Mouse (Mus musculus): ENCODE measurements around the gene Tmem106a.
"Not testable (repeated sequence)": the region's sequence is repeated elsewhere in the genome, so short reads cannot be mapped to it uniquely, and the experiment has no call there.

The Tmem106a gene

GRCm38 (mm10) chr11:101582054-101583035 lies at the start of gene Tmem106a:
Tmem106a (plus strand) TSS chr11:101582242.
- DNase-seq (ENCODE audit: low read depth, low spot score), result peak; percentile 82

GRCm38 (mm10) chr11:101543533-101543932 lies 38.5 kb upstream of the Tmem106a start:
- DNase-seq (ENCODE audit: low read depth, low spot score), result peak; percentile 22

- no peak for DNase-seq (ENCODE audit: low read depth, low spot score)
Observed at GRCm38 (mm10) chr11:101544132-101544531, 37.9 kb upstream of the Tmem106a start.

- no peak for DNase-seq (ENCODE audit: low read depth, low spot score)
Observed at GRCm38 (mm10) chr11:101548526-101548925, 33.5 kb upstream of the Tmem106a start.

- DNase-seq (ENCODE audit: low read depth, low spot score), result peak; percentile 97
Observed at GRCm38 (mm10) chr11:101551751-101552475, 30.1 kb upstream of the Tmem106a start, which contains the start of the genes Brca1 and Nbr1. Brca1 (minus strand) TSS chr11:101551955. Nbr1 (plus strand) TSS chr11:101552149.

- peak; percentile 98 for DNase-seq (ENCODE audit: low read depth, low spot score)
Observed at GRCm38 (mm10) chr11:101552476-101553300, 29.4 kb upstream of the Tmem106a start.

- peak; percentile 27 for DNase-seq (ENCODE audit: low read depth, low spot score)
Observed at GRCm38 (mm10) chr11:101553354-101553930, 28.6 kb upstream of the Tmem106a start.

- no peak for DNase-seq (ENCODE audit: low read depth, low spot score)
Observed at GRCm38 (mm10) chr11:101556541-101556940, 25.5 kb upstream of the Tmem106a start.

GRCm38 (mm10) chr11:101556954-101557353 lies 25.1 kb upstream of the Tmem106a start:
- DNase-seq (ENCODE audit: low read depth, low spot score), result no peak

- DNase-seq (ENCODE audit: low read depth, low spot score), result peak; percentile 86
Observed at GRCm38 (mm10) chr11:101562391-101562790, 19.7 kb upstream of the Tmem106a start.

GRCm38 (mm10) chr11:101568421-101568820 lies 13.6 kb upstream of the Tmem106a start:
- DNase-seq (ENCODE audit: low read depth, low spot score), result no peak

GRCm38 (mm10) chr11:101576116-101576515 lies 5.9 kb upstream of the Tmem106a start:
- DNase-seq (ENCODE audit: low read depth, low spot score), result peak; percentile 11

- no peak for DNase-seq (ENCODE audit: low read depth, low spot score)
Observed at GRCm38 (mm10) chr11:101581081-101581764, 819 bp upstream of the Tmem106a start.

GRCm38 (mm10) chr11:101583205-101583604 lies 1.2 kb downstream of the Tmem106a start:
- DNase-seq (ENCODE audit: low read depth, low spot score), result no peak

- DNase-seq (ENCODE audit: low read depth, low spot score), result not testable (repeated sequence)
Observed at GRCm38 (mm10) chr11:101585031-101585430, 3.0 kb downstream of the Tmem106a start.

GRCm38 (mm10) chr11:101585805-101586204 lies 3.8 kb downstream of the Tmem106a start:
- DNase-seq (ENCODE audit: low read depth, low spot score), result no peak

- DNase-seq (ENCODE audit: low read depth, low spot score), result no peak
Observed at GRCm38 (mm10) chr11:101587676-101588075, 5.6 kb downstream of the Tmem106a start.

- DNase-seq (ENCODE audit: low read depth, low spot score), result no peak
Observed at GRCm38 (mm10) chr11:101588868-101589267, 6.8 kb downstream of the Tmem106a start.

GRCm38 (mm10) chr11:101589444-101589843 lies 7.4 kb downstream of the Tmem106a start:
- peak; percentile 87 for DNase-seq (ENCODE audit: low read depth, low spot score)

- no peak for DNase-seq (ENCODE audit: low read depth, low spot score)
Observed at GRCm38 (mm10) chr11:101589989-101590624, 8.1 kb downstream of the Tmem106a start.

Data from CD4-positive, CD25-positive, alpha-beta regulatory T cell, adult 2 months (primary cell).